Mouse (Mus musculus): Measurements from ENCODE around the gene Trp53.

DNA sequence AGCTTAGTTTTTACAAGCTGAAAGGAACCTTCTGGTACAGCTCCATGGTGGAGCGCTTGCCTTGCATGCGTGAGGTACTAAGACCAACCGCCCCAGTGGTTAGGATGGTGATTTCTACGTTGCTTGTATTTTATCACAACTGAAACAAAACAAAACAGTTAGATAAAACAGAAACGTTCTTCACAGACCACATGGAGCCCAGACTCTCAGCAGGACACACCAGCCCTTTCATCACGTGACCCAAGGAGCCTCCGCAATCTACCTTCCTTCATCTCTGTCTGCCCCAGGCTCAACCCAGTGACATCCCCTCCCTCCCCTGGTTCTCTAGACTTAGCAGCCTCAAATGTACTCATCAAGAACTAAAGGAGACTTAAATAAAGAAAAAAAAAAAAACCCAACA is 29.3 kb downstream of the Trp53 start:
- no peak for TF ChIP-seq JUND (IDR thresholded peaks at IDR 0.05; ENCODE audit: low read depth, low read length)
- peak; percentile 94 for TF ChIP-seq CHD1 (IDR thresholded peaks at IDR 0.05; ENCODE audit: low read depth, low read length)
- peak; percentile 89 for TF ChIP-seq GATA1 (IDR thresholded peaks at IDR 0.05; ENCODE audit: low read depth, low read length)
- no peak for TF ChIP-seq CTCF (IDR thresholded peaks at IDR 0.05 in 2 of 3, conservative IDR thresholded peaks at IDR 0.05 in 1 of 3; ENCODE audit: control insufficient read depth in 1 of 3, insufficient read depth in 1 of 3, low read depth in 2 of 3, low read length in 3 of 3, poor library complexity in 1 of 3, severe bottlenecking in 1 of 3)
- TF ChIP-seq RCOR1 (IDR thresholded peaks at IDR 0.05; ENCODE audit: low read depth, low read length) = peak; percentile 66
- peak; percentile 63 for TF ChIP-seq HCFC1 (IDR thresholded peaks at IDR 0.05; ENCODE audit: low read depth, low read length)
- TF ChIP-seq POLR2A (IDR thresholded peaks at IDR 0.05; ENCODE audit: control insufficient read depth in 1 of 2, insufficient read depth in 1 of 2, low read depth in 1 of 2, low read length in 2 of 2, poor library complexity in 1 of 2) = peak in 1 of 2 experiments; percentile 84; a peak in 2 of 4 replicates
- peak; percentile 97 for TF ChIP-seq BHLHE40 (IDR thresholded peaks at IDR 0.05; ENCODE audit: borderline replicate concordance, low read depth, low read length)
- TF ChIP-seq ZKSCAN1 (IDR thresholded peaks at IDR 0.05; ENCODE audit: low read depth, low read length) = no peak
- TF ChIP-seq TCF12 (IDR thresholded peaks at IDR 0.05; ENCODE audit: low read depth, low read length) = peak; percentile 86
- 0 out of 2 replicates have a peak, but pooled peaks have one; percentile 60 for TF ChIP-seq POLR2AphosphoS2 (IDR thresholded peaks at IDR 0.05; ENCODE audit: low read length)
- TF ChIP-seq GABPA (IDR thresholded peaks at IDR 0.05; ENCODE audit: low read depth, low read length) = no peak

All from MEL (cell line).